Mouse (Mus musculus): ENCODE measurements at regions not wholly inside any gene's neighbourhood (a gene's known extent, or its start where the extent isn't known, plus 50 kb on each side); places are given as distances from the start of the nearest gene placed in this dataset.

- no peak for ATAC-seq (replicated peaks; ENCODE audit: insufficient number of reproducible peaks, low FRiP score, low TSS enrichment, poor library complexity, severe bottlenecking)
Measured at GRCm38 (mm10) chr15:97515773-97516172, 189.9 kb downstream of the Rpap3 start.

- ATAC-seq (replicated peaks; ENCODE audit: insufficient number of reproducible peaks, low FRiP score, low TSS enrichment, poor library complexity, severe bottlenecking): no peak
Measured at GRCm38 (mm10) chr15:97507656-97508306, 197.8 kb downstream of the Rpap3 start.

GRCm38 (mm10) chr15:97507176-97507575, 198.4 kb downstream of the Rpap3 start:
- no peak for ATAC-seq (replicated peaks; ENCODE audit: insufficient number of reproducible peaks, low FRiP score, low TSS enrichment, poor library complexity, severe bottlenecking)

GRCm38 (mm10) chr15:97505715-97506114, 199.9 kb downstream of the Rpap3 start:
- ATAC-seq (replicated peaks; ENCODE audit: insufficient number of reproducible peaks, low FRiP score, low TSS enrichment, poor library complexity, severe bottlenecking): no peak

- ATAC-seq (replicated peaks; ENCODE audit: insufficient number of reproducible peaks, low FRiP score, low TSS enrichment, poor library complexity, severe bottlenecking): no peak
Measured at GRCm38 (mm10) chr15:97504325-97504724, 201.3 kb downstream of the Rpap3 start.

- no peak for ATAC-seq (replicated peaks; ENCODE audit: insufficient number of reproducible peaks, low FRiP score, low TSS enrichment, poor library complexity, severe bottlenecking)
Measured at GRCm38 (mm10) chr15:97502056-97502455, 203.6 kb downstream of the Rpap3 start.

DNA sequence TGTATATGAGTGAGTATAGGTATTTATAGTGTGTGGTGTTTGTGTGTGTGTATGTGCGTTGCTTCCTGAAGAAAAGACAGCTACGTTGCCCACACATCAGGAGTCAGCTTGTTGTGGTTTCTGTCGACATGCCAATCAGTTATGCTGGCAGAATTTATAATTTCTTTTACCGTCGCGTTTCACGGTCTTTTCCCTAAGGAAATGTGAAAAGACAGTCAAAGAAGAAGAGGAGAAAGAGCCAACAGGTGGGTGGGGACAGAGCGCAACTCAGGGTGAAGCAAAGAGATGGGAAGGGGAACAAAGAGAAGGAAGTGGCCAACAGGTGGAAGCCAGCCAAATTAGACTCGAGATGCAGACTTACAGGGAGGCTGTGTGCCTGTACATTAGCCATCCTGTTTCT, 204.2 kb downstream of the Rpap3 start:
- no peak for ATAC-seq (replicated peaks; ENCODE audit: insufficient number of reproducible peaks, low FRiP score, low TSS enrichment, poor library complexity, severe bottlenecking)

DNA sequence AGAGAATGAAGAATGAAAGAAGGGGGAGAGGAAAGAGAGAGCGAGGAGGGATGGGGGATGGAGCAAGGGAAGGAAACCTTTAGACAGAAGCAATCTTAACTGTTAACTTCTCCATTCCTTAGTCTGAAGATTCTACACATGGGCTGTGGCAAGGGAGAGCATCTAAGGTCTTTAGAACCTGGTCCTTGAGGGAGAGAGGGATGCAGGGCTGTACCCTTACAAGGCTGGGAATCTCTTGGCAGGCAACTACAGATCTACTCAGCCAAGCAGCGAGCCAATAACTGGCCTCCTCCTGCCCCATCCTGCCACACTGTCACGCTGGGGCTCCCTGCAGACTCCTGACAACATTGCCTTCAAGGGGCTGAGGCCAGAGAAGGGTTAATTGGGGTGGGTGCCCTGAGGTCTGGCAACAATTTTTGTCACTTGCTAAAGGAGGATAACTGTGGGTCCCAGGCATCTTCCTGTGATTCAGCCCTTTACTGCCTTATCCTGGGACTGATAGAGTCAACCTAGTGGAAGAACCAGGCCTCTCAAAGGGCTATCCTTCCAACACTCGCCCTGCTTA, 205.7 kb downstream of the Rpap3 start:
- no peak for ATAC-seq (replicated peaks; ENCODE audit: insufficient number of reproducible peaks, low FRiP score, low TSS enrichment, poor library complexity, severe bottlenecking)

DNA sequence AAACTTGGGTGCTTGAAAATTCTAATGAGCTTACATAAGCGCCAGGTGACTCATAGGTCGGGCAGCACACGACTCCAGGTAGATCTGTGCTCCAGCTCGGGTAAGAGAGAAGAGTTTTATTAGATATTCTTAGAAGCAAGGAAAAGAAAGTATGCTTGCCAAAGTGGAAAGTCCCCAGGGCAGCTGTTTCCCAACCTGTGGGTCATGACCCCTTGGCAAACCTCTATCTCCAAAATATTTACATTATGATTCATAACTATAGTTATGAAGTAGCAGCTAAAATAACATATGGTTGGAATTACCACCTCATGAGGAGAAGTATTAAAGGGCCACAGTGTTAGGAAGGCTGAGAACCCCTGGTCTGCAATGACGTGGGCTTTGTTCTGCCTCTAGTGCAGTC, 206.4 kb downstream of the Rpap3 start:
- ATAC-seq (replicated peaks; ENCODE audit: insufficient number of reproducible peaks, low FRiP score, low TSS enrichment, poor library complexity, severe bottlenecking): no peak

DNA sequence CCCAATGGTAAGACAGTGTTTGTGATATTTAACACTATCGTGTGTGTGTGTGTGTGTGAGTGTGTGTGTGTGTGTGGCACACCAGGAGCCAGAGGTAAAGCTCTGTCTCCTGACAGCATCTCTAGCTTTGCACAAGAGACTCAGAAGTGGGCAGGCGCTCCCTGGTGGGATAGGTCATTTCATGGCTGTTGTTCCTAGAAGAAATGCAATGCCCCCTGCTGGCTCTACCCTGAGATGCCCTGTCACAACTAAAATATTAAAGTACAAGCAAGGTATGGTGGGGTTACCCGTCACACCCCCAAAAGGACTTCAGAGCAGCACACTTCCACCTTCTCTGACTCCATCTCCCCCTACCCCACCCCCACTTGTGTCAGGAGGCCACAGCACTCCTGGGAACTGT, 207.2 kb downstream of the Rpap3 start:
- ATAC-seq (replicated peaks; ENCODE audit: insufficient number of reproducible peaks, low FRiP score, low TSS enrichment, poor library complexity, severe bottlenecking): 0 out of 2 replicates have a peak, but pooled peaks have one; percentile 34

DNA sequence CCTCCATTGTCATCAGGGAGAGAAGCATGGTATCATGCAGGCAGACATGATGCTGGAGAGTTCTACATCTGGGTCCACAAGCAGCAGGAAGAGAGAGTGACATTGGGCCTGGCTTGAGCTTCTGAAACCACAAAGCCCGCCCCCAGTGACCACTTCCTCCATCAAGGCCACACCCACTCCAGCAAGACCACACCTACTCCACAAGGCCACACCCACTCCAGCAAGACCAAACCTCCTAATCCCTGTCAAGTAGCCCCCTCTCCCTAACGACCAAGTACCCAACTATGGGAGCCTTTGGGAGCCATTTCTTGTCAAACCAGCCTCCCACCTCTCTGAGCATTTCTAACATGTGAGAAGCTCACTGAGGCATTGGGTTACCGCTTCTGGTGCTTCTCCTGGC, 209.6 kb downstream of the Rpap3 start:
- no peak for ATAC-seq (replicated peaks; ENCODE audit: insufficient number of reproducible peaks, low FRiP score, low TSS enrichment, poor library complexity, severe bottlenecking)

- no peak for ATAC-seq (replicated peaks; ENCODE audit: insufficient number of reproducible peaks, low FRiP score, low TSS enrichment, poor library complexity, severe bottlenecking)
Measured at GRCm38 (mm10) chr15:97493340-97493739, 212.3 kb downstream of the Rpap3 start.

GRCm38 (mm10) chr15:97491796-97492195, 213.8 kb downstream of the Rpap3 start:
- no peak for ATAC-seq (replicated peaks; ENCODE audit: insufficient number of reproducible peaks, low FRiP score, low TSS enrichment, poor library complexity, severe bottlenecking)

GRCm38 (mm10) chr15:97487425-97487824, 218.2 kb downstream of the Rpap3 start:
- peak; percentile 80 for ATAC-seq (replicated peaks; ENCODE audit: insufficient number of reproducible peaks, low FRiP score, low TSS enrichment, poor library complexity, severe bottlenecking)

DNA sequence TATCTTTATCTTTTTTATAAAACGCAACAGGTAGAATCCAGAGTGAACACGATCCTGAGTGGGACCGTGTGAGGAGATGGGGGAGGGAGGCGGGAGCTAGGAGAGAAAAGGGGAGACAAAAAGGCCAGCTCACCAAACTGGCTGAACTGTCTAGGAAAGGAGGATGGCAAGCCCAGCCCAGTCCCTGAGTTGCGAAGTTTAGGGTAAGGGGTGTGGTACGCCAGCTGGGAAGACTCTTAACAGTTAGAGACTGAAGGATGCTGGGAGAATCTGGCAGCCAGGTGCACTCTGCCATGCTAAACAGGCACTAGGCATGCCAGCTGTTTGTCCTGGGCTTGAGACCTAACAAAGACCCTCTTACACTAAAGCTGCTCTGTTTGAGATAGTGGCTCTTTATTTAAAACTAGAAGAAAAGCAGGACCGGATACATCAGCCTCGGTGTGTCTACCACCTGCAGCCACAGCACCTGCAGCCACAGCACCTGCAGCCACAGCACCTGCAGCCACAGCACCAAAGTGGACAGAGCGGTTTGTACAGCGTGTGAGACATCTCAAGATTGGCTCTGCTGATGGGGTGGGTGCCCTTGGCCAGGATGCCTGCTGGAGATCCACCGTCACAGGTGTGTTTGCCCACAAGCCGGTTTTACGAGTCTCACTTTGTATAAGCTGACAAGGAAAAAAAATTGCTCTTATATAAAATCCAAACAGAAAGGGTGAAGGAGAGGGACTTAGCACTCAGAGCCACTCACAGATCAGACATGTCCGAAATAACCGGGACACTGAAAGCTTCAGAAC, 225.1 kb upstream of the Amigo2 start:
- no peak for ATAC-seq (replicated peaks; ENCODE audit: insufficient number of reproducible peaks, low FRiP score, low TSS enrichment, poor library complexity, severe bottlenecking)

DNA sequence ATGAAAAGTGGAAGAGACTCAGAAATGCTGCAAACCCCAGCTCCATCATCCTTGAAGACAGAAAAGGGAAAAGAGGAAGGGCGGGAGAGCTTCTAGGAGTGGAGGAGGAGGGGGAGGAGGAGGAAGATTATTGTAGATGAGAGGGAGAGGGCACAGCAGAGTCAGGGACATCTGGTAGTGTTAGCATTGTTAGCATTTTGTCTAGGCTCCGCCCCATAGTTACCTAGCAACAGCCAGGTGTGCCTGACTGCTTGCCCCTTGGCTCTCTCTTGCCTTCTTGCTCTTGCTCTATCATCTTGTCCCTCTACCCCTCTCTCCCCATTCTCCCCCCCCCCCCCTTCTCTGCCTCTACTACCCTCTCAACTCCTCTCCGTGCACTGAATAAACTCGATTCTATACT, 224.4 kb upstream of the Amigo2 start:
- ATAC-seq (replicated peaks; ENCODE audit: insufficient number of reproducible peaks, low FRiP score, low TSS enrichment, poor library complexity, severe bottlenecking): no peak

- peak; percentile 79 for ATAC-seq (replicated peaks; ENCODE audit: insufficient number of reproducible peaks, low FRiP score, low TSS enrichment, poor library complexity, severe bottlenecking)
Measured at GRCm38 (mm10) chr15:97469684-97470344, 222.7 kb upstream of the Amigo2 start.

GRCm38 (mm10) chr15:97468732-97469683, 221.9 kb upstream of the Amigo2 start:
- peak; percentile 82 for ATAC-seq (replicated peaks; ENCODE audit: insufficient number of reproducible peaks, low FRiP score, low TSS enrichment, poor library complexity, severe bottlenecking)

All from monocyte, adult 5-6 weeks (primary cell).